Mouse (Mus musculus): Measurements from ENCODE around the gene Gm20903. TPM values are rescaled to one million over a fixed set of nuclear protein-coding genes. Genes with fewer than 3 reads are reported as not detected.

The Gm20903 gene
- not detected for total RNA-seq (2023)

GRCm38 (mm10) chrY:73669015-73669414 is at the start of gene Gm20903:
Gene Gm20903, plus strand, starts transcription at chrY:73669315.

All from neutrophil, adult 59 days (primary cell).